Mouse (Mus musculus) mouse embryonic stem cell (cell line): ENCODE data around the gene Ubqln1.

ENCODE experiments used
- in situ Hi-C, 2 experiments: fragments of 300-500 bp; cut with MboI; formaldehyde crosslinking; loops; 1 replicate in 1 of 2; 3 replicates in 1 of 2; pipeline ENCODE4 v1.14.3; 2019 to 2020; ENCODE audit warnings: low sequenced_read_pairs in 2 of 2, low pct_unique_long_range_greater_than_20kb in 1 of 2, mixed read lengths in 1 of 2; ENCODE audit not compliant: unreplicated experiment in 1 of 2

Ubqln1 gene

DNA sequence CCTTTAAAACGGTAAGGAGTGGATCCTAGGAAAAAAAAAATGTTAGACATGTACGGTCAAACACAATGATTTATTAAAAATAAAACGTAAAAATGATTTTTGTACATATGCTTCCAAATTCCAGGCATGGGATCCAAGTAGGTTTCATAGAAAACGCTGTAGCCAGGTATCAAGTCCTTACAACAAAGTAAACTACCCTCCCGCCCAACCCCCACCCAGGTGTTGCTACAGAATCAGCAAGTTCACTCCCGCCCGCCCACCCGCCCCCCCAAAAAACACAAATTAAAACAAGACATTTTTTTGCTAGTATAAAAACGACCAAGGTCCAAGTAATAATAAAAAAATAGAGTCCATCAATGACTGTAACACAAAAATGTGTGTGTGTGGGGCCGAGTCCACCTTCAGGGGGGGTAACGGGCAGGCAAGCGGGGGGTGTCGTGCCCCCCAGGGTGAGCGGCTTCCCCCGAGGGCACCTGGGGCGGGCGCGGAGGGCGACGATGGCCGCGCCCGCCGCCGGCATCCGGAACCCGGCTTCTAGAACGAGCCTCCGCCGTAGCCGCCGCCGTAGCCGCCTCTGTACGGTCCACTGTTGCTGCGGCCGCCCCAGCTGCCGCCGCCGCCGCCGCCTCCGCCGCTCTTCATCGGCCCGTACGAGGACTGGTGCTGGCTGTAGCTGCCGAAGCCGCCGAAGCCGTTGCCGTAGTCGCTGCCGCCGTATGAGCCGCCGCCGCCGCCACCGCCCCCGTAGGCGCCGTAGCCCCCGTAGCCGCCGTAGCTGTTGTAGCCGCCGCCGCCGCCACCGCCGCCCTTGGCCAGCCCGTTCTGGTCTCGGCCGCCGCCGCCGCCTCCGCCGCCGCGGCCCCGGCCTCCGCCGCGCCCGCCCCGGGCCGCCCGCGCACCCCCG is 88.3 kb downstream of the Ubqln1 start:
- in situ Hi-C loops, result no loop called here
